Mouse (Mus musculus): ENCODE results near the gene Fam214b. TPM values are rescaled to one million over a fixed set of nuclear protein-coding genes. Genes with fewer than 3 reads are reported as not detected.
"Not testable (repeated sequence)": the region's sequence is repeated elsewhere in the genome, so short reads cannot be mapped to it uniquely, and the experiment has no call there.

The Fam214b gene
- total RNA-seq, 1 experiment, result 11.9 TPM

DNA sequence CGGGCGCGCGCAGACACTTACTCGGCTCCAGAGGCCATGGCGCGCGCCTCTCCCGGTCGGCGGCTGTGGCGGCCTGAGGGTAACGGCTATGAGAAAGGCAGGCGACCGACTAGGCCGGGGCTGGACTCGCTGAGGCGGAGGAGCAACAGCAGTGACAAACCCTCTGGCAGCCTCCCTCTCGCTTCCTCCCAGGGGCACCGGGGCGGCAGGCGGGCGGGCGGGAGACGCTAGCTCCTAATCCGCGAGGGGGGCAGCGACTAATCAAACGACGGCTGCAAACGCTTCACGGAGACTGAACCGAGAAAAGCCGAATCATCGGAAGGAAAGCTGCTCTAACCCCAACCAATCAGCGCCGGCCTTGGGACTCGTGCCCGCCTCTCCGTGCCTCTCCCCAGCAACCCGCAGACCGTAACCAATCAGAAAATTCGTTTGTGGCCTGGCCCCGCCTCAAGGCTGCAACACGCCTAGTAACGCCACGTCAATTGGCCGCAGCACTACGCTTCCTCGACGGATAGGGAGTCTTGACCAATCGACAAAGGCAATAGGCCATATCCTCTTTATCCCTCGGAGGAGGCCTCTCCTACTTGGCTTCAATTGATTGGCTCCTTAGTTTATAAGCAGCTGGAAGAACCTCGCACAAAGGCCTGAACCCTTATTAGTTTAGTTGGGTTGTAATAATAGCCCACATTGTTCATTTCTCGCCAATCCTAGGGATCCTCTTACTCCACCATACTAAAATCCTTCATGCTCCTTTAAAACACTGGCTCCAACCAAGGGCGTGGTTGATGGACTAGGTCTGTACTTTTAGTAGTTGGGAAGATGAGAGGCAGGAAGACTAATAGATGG lies 45.7 kb downstream of the Fam214b start, which contains the start of gene Vcp:
Gene Vcp, minus strand, starts transcription at position 367 of the 846 bp plus-strand sequence.
- H3K36me3 ChIP-seq (ENCODE audit: control insufficient read depth, insufficient read depth, low read length, poor library complexity, severe bottlenecking); H3K4me1 ChIP-seq (ENCODE audit: control insufficient read depth in 2 of 2, insufficient read depth in 2 of 2, low read length in 2 of 2, poor library complexity in 1 of 2); H3K9me3 ChIP-seq (ENCODE audit: control insufficient read depth, insufficient read depth, low read depth, low read length); in situ Hi-C loops (cut with MboI; ENCODE audit: low sequenced_read_pairs in 2 of 2, unreplicated experiment in 2 of 2): not testable (repeated sequence)
- peak; percentile 95 for DNase-seq (ENCODE audit: low read depth, low spot score)
- Histone ChIP-seq H3K9ac (ENCODE audit: insufficient read depth, low read depth, low read length, poor library complexity, severe bottlenecking) (peak within 1 kb of the TSS; percentile 99), H3K4me3 (ENCODE audit: insufficient read depth in 1 of 2, low read depth in 1 of 2, low read length in 2 of 2, poor library complexity in 1 of 2, severe bottlenecking in 1 of 2) (peak within 1 kb of the TSS; percentile 94 to 96), H3K27ac (ENCODE audit: insufficient read depth, low read depth, low read length, poor library complexity, severe bottlenecking) (peak within 1 kb of the TSS; percentile 95)
- TF ChIP-seq CHD2 (IDR thresholded peaks at IDR 0.05; ENCODE audit: low read depth, low read length), result peak; percentile 90
- 0 out of 2 replicates have a peak, but pooled peaks have one; percentile 14 for TF ChIP-seq MAFK (IDR thresholded peaks at IDR 0.05; ENCODE audit: insufficient read depth, low read depth, low read length)

GRCm38 (mm10) chr4:42999451-43000140 lies 46.4 kb downstream of the Fam214b start:
- Histone ChIP-seq H3K4me1 (ENCODE audit: control insufficient read depth in 2 of 2, insufficient read depth in 2 of 2, low read length in 2 of 2, poor library complexity in 1 of 2) (peaks cover 7 to 8% of the 10 kb centered on the region in 2 experiments; a peak in 3 of 4 replicates), H3K4me3 (ENCODE audit: insufficient read depth in 1 of 2, low read depth in 1 of 2, low read length in 2 of 2, poor library complexity in 1 of 2, severe bottlenecking in 1 of 2) (peak overlapping the region; percentile 94 to 96), H3K9ac (ENCODE audit: insufficient read depth, low read depth, low read length, poor library complexity, severe bottlenecking) (peak overlapping the region; percentile 99), H3K36me3 (ENCODE audit: control insufficient read depth, insufficient read depth, low read length, poor library complexity, severe bottlenecking) (peaks cover 4% of the 10 kb centered on the region), H3K27ac (ENCODE audit: insufficient read depth, low read depth, low read length, poor library complexity, severe bottlenecking) (peak overlapping the region; percentile 95), H3K9me3 (ENCODE audit: control insufficient read depth, insufficient read depth, low read depth, low read length) (no peaks in the 10 kb centered on the region)
- in situ Hi-C loops (cut with MboI; ENCODE audit: low sequenced_read_pairs in 2 of 2, unreplicated experiment in 2 of 2), result no loop called here
- peak; percentile 47 for DNase-seq (ENCODE audit: low read depth, low spot score)
- peak; percentile 62; the same call in 1 of the 2 replicates for TF ChIP-seq MAFK (IDR thresholded peaks at IDR 0.05; ENCODE audit: insufficient read depth, low read depth, low read length)
- no peak for TF ChIP-seq ZC3H11A (IDR thresholded peaks at IDR 0.05; ENCODE audit: borderline replicate concordance, low read depth, low read length)
- TF ChIP-seq HCFC1 (IDR thresholded peaks at IDR 0.05; ENCODE audit: borderline replicate concordance, insufficient read depth, low read length), result peak; percentile 29; the same call in 1 of the 2 replicates

DNA sequence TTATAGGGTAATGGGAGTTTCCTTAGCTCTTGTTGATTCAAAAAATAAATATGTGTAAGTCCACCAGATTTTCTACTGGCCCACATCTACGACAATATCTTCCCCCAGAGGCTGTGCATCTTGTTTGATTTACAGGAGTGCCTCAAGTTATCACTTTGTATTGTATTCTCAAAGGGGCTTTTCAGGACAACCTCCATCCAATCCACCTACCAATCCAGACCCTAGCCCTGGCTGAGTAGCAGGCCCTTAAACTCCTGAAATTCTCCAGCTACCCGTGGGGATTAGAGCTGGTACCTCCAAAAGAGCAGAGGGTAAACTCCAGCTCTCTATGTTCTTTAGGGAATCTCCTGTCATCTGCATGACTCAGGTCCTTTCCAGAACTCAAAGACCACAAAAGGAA lies 48.0 kb downstream of the Fam214b start:
- Histone ChIP-seq H3K27ac (ENCODE audit: insufficient read depth, low read depth, low read length, poor library complexity, severe bottlenecking) (no peak overlapping the region), H3K9me3 (ENCODE audit: control insufficient read depth, insufficient read depth, low read depth, low read length) (no peaks in the 10 kb centered on the region), H3K9ac (ENCODE audit: insufficient read depth, low read depth, low read length, poor library complexity, severe bottlenecking) (peak overlapping the region; percentile 52; the same call in 1 of the 2 replicates), H3K4me3 (ENCODE audit: insufficient read depth in 1 of 2, low read depth in 1 of 2, low read length in 2 of 2, poor library complexity in 1 of 2, severe bottlenecking in 1 of 2) (no peak overlapping the region), H3K4me1 (ENCODE audit: control insufficient read depth in 2 of 2, insufficient read depth in 2 of 2, low read length in 2 of 2, poor library complexity in 1 of 2) (peaks cover 5 to 7% of the 10 kb centered on the region in 2 experiments; a peak in 3 of 4 replicates), H3K36me3 (ENCODE audit: control insufficient read depth, insufficient read depth, low read length, poor library complexity, severe bottlenecking) (peaks cover 12% of the 10 kb centered on the region)
- no peak for DNase-seq (ENCODE audit: low read depth, low spot score)
- TF ChIP-seq MAFK (IDR thresholded peaks at IDR 0.05; ENCODE audit: insufficient read depth, low read depth, low read length), result no peak
- in situ Hi-C loops (cut with MboI; ENCODE audit: low sequenced_read_pairs in 2 of 2, unreplicated experiment in 2 of 2), result no loop called here

- H3K9me3 ChIP-seq (ENCODE audit: control insufficient read depth, insufficient read depth, low read depth, low read length), result no peaks in the 10 kb centered on the region
- DNase-seq (ENCODE audit: low read depth, low spot score), result no peak
Observed at GRCm38 (mm10) chr4:42988296-42988695, 57.7 kb downstream of the Fam214b start.

More at GRCm38 (mm10) chr4:42988296-42988695, 57.7 kb downstream of the Fam214b start:
- Histone ChIP-seq H3K4me1 (ENCODE audit: control insufficient read depth in 2 of 2, insufficient read depth in 2 of 2, low read length in 2 of 2, poor library complexity in 1 of 2) (no peaks in the 10 kb centered on the region), H3K36me3 (ENCODE audit: control insufficient read depth, insufficient read depth, low read length, poor library complexity, severe bottlenecking) (peaks cover 43% of the 10 kb centered on the region), H3K9ac (ENCODE audit: insufficient read depth, low read depth, low read length, poor library complexity, severe bottlenecking) (no peak overlapping the region), H3K4me3 (ENCODE audit: insufficient read depth in 1 of 2, low read depth in 1 of 2, low read length in 2 of 2, poor library complexity in 1 of 2, severe bottlenecking in 1 of 2) (no peak overlapping the region), H3K27ac (ENCODE audit: insufficient read depth, low read depth, low read length, poor library complexity, severe bottlenecking) (no peak overlapping the region)
- in situ Hi-C loops (cut with MboI; ENCODE audit: low sequenced_read_pairs in 2 of 2, unreplicated experiment in 2 of 2), result no loop called here
- no peak for TF ChIP-seq MAFK (IDR thresholded peaks at IDR 0.05; ENCODE audit: insufficient read depth, low read depth, low read length)
- TF ChIP-seq CHD2 (IDR thresholded peaks at IDR 0.05; ENCODE audit: low read depth, low read length), result no peak
- TF ChIP-seq ZNF384 (IDR thresholded peaks at IDR 0.05; ENCODE audit: low read depth, low read length), result no peak
- TF ChIP-seq HCFC1 (IDR thresholded peaks at IDR 0.05; ENCODE audit: borderline replicate concordance, insufficient read depth, low read length), result no peak
- TF ChIP-seq ZC3H11A (IDR thresholded peaks at IDR 0.05; ENCODE audit: borderline replicate concordance, low read depth, low read length), result no peak

Other genes starting within 250 kb of the Fam214b start
- 0.04 TPM in 1 of 2 replicates, not detected in the other for gene Fam205a1, start 192.3 kb downstream of the Fam214b start, total RNA-seq (2012; rRNA removed)
- gene Gm12394, start 189.4 kb downstream of the Fam214b start, total RNA-seq (2012; rRNA removed), result 0.09 and 0.11 TPM in 2 replicates
- gene Fam205c, start 172.0 kb downstream of the Fam214b start, total RNA-seq (2012; rRNA removed), result not detected in 2 replicates
- gene Phf24, start 129.6 kb downstream of the Fam214b start, total RNA-seq (2012; rRNA removed), result 0.04 TPM in 1 of 2 replicates, not detected in the other
- gene Dnajb5, start 96.4 kb downstream of the Fam214b start, total RNA-seq (2012; rRNA removed), result 11.8 and 13.3 TPM in 2 replicates
- gene 1700022I11Rik, start 76.6 kb downstream of the Fam214b start, total RNA-seq (2012; rRNA removed), result 0.58 and 0.74 TPM in 2 replicates
- 155 and 267 TPM in 2 replicates for gene Vcp, start 45.7 kb downstream of the Fam214b start, total RNA-seq (2012; rRNA removed)
- gene Fancg, start 35.7 kb downstream of the Fam214b start, total RNA-seq (2012; rRNA removed), result 13.0 and 16.9 TPM in 2 replicates
- 40.9 and 59.1 TPM in 2 replicates for gene Pigo, start 20.4 kb downstream of the Fam214b start, total RNA-seq (2012; rRNA removed)
- gene Stoml2, start 14.5 kb downstream of the Fam214b start, total RNA-seq (2012; rRNA removed), result 245 and 279 TPM in 2 replicates
- gene Unc13b, start 12.7 kb upstream of the Fam214b start, total RNA-seq (2012; rRNA removed), result 13.3 and 19.6 TPM in 2 replicates
- gene Atp8b5, start 220.9 kb upstream of the Fam214b start, total RNA-seq (2012; rRNA removed), result 0.79 and 0.89 TPM in 2 replicates